Mouse (Mus musculus): Measurements from ENCODE around the gene Mrps25.

The Mrps25 gene

GRCm38 (mm10) chr6:92126861-92127468 lies 56.9 kb downstream of the Mrps25 start:
- DNase-seq = no peak

- no peak for DNase-seq
These were observed 59.3 kb downstream of the Mrps25 start for GRCm38 (mm10) chr6:92124547-92124946.
